Mouse (Mus musculus): Measurements from ENCODE around the gene Cox8a. TPM values are rescaled to one million over a fixed set of nuclear protein-coding genes. Genes with fewer than 3 reads are reported as not detected.

The Cox8a gene
- 100 to 1,000 TPM; 406 to 459 (median 432) TPM for total RNA-seq (2022)

- DNase-seq (ENCODE audit: low spot score): peak; percentile 98
Observed at GRCm38 (mm10) chr19:7217162-7217925, at the start of gene Cox8a. Cox8a (minus strand) TSS chr19:7217616.

GRCm38 (mm10) chr19:7266421-7266831, 49.0 kb upstream of the Cox8a start:
- no peak for DNase-seq (ENCODE audit: low spot score)

- DNase-seq (ENCODE audit: low spot score): no peak
Observed at GRCm38 (mm10) chr19:7265478-7266191, 48.2 kb upstream of the Cox8a start.

- DNase-seq (ENCODE audit: low spot score): peak; percentile 40
Observed at GRCm38 (mm10) chr19:7264766-7265331, 47.4 kb upstream of the Cox8a start.

- peak; percentile 72 for DNase-seq (ENCODE audit: low spot score)
Observed at GRCm38 (mm10) chr19:7264088-7264765, 46.8 kb upstream of the Cox8a start.

- no peak for DNase-seq (ENCODE audit: low spot score)
Observed at GRCm38 (mm10) chr19:7262592-7262991, 45.2 kb upstream of the Cox8a start.

- DNase-seq (ENCODE audit: low spot score): no peak
Observed at GRCm38 (mm10) chr19:7261964-7262363, 44.5 kb upstream of the Cox8a start.

GRCm38 (mm10) chr19:7261476-7261875, 44.1 kb upstream of the Cox8a start:
- DNase-seq (ENCODE audit: low spot score): no peak

GRCm38 (mm10) chr19:7257881-7258280, 40.5 kb upstream of the Cox8a start:
- DNase-seq (ENCODE audit: low spot score): no peak

GRCm38 (mm10) chr19:7246021-7246420, 28.6 kb upstream of the Cox8a start:
- DNase-seq (ENCODE audit: low spot score): no peak

GRCm38 (mm10) chr19:7240782-7241690, 23.6 kb upstream of the Cox8a start, which contains the start of gene Naa40:
Naa40 (minus strand) TSS chr19:7241183.
- peak; percentile 83 for DNase-seq (ENCODE audit: low spot score)

GRCm38 (mm10) chr19:7240291-7240690, 22.9 kb upstream of the Cox8a start:
- no peak for DNase-seq (ENCODE audit: low spot score)

GRCm38 (mm10) chr19:7239574-7239973, 22.2 kb upstream of the Cox8a start:
- DNase-seq (ENCODE audit: low spot score): no peak

- no peak for DNase-seq (ENCODE audit: low spot score)
Observed at GRCm38 (mm10) chr19:7236742-7237141, 19.3 kb upstream of the Cox8a start.

GRCm38 (mm10) chr19:7236011-7236410, 18.6 kb upstream of the Cox8a start:
- no peak for DNase-seq (ENCODE audit: low spot score)

- DNase-seq (ENCODE audit: low spot score): no peak
Observed at GRCm38 (mm10) chr19:7235461-7235860, 18.0 kb upstream of the Cox8a start.

GRCm38 (mm10) chr19:7234537-7235221, 17.3 kb upstream of the Cox8a start:
- DNase-seq (ENCODE audit: low spot score): peak; percentile 81

- DNase-seq (ENCODE audit: low spot score): no peak
Observed at GRCm38 (mm10) chr19:7226511-7226914, 9.1 kb upstream of the Cox8a start.

GRCm38 (mm10) chr19:7225096-7225690, 7.8 kb upstream of the Cox8a start:
- DNase-seq (ENCODE audit: low spot score): no peak

- DNase-seq (ENCODE audit: low spot score): no peak
Observed at GRCm38 (mm10) chr19:7224253-7224652, 6.8 kb upstream of the Cox8a start.
